Mouse (Mus musculus): ENCODE data around the gene Tnc.
"Not testable (repeated sequence)": the region's sequence is repeated elsewhere in the genome, so short reads cannot be mapped to it uniquely, and the experiment has no call there.

DNA sequence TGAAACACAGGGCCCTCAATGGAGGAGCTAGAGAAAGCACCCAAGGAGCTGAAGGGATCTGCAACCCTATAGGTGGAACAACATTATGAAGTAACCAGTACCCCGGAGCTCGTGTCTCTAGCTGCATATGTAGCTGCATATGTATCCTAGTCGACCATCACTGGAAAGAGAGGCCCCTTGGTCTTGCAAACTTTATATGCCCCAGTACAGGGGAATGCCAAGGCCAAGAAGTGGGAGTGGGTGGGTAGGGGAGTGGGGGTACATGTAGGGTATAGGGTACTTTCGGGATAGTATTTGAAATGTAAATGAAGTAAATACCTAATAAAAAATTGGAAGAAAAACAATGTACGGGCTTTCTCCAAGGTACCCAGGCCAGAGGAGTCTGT lies 98.1 kb downstream of the Tnc start:
- not testable (repeated sequence) for TF ChIP-seq CTCF, EP300 (IDR thresholded peaks at IDR 0.05)

All from lung, postnatal 0 days (tissue).